Mouse (Mus musculus) midbrain, postnatal 0 days (tissue): Measurements from ENCODE around the gene Sstr4. TPM values are rescaled to one million over a fixed set of nuclear protein-coding genes. Genes with fewer than 3 reads are reported as not detected.

Source experiments
- ATAC-seq: fragments of 200-750 bp; cut with Nextera tagmentation; 2 replicates; pipeline ENCODE4 v1.8.0; 2017; ENCODE audit warnings: moderate number of reproducible peaks, mild to moderate bottlenecking, moderate TSS enrichment, moderate library complexity; ENCODE audit not compliant: low FRiP score
- DNase-seq: peaks from one replicate; pipeline ENCODE4 v3.0.0-alpha.2; 2015; ENCODE audit warnings: low spot score
- H3K27ac ChIP-seq: fragments of 300-500 bp; sonication (generic); 2 replicates; pipeline ENCODE4 v1.5.1; 2014; ENCODE audit warnings: low read depth, mild to moderate bottlenecking, low read length, mixed read lengths
- H3K27me3 ChIP-seq: fragments of 300-500 bp; sonication (generic); 2 replicates; pipeline ENCODE4 v1.6.1; 2014; ENCODE audit warnings: low read length, control low read depth, mixed read lengths; ENCODE audit not compliant: insufficient read depth
- H3K36me3 ChIP-seq: fragments of 300-500 bp; sonication (generic); 2 replicates; pipeline ENCODE4 v1.6.1; 2014; ENCODE audit warnings: low read length, control low read depth, mixed read lengths; ENCODE audit not compliant: insufficient read depth
- H3K4me1 ChIP-seq: fragments of 300-500 bp; sonication (generic); 2 replicates; pipeline ENCODE4 v1.6.1; 2014; ENCODE audit warnings: mild to moderate bottlenecking, control low read depth, antibody characterized with exemption, low read length, mixed read lengths; ENCODE audit not compliant: insufficient read depth
- H3K4me2 ChIP-seq: fragments of 300-500 bp; sonication (generic); 2 replicates; pipeline ENCODE4 v1.6.1; 2014; ENCODE audit warnings: low read depth, mild to moderate bottlenecking, low read length, mixed read lengths; ENCODE audit not compliant: poor library complexity, severe bottlenecking
- H3K4me3 ChIP-seq: fragments of 300-500 bp; sonication (generic); 2 replicates; pipeline ENCODE4 v1.5.1; 2014; ENCODE audit warnings: low read depth, mild to moderate bottlenecking, low read length, moderate library complexity
- H3K9ac ChIP-seq: fragments of 300-500 bp; sonication (generic); replicated peaks from 2 replicates; pipeline ENCODE4 v1.6.1; 2014; ENCODE audit warnings: mild to moderate bottlenecking, low read length, moderate library complexity, mixed read lengths; ENCODE audit not compliant: poor library complexity, severe bottlenecking
- H3K9me3 ChIP-seq: fragments of 300-500 bp; sonication (generic); 2 replicates; pipeline ENCODE4 v1.6.1; 2016; ENCODE audit warnings: low read length, control low read depth
- CTCF ChIP-seq: IDR thresholded peaks from 2 replicates; pipeline ENCODE4 v1.5.1; 2016; ENCODE audit warnings: antibody characterized with exemption, mild to moderate bottlenecking
- WGBS: fragments of 180-500 bp; shearing (Covaris S2); extraction: QIAGEN DNeasy Blood & Tissue Kit; methylation state at CpG from one replicate; pipeline ENCODE4 v1.1.7; 2014; 5-methylcytosine and 5-hydroxymethylcytosine counted together
- polyA plus RNA-seq: library from polyadenylated mRNA; unstranded; fragments of >200 nt; fragmentation: Nextera tagmentation; extraction: Ambion mirVana; gene quantifications from 2 replicates; pipeline ENCODE4 v1.2.1, GENCODE M21; 2015
- total RNA-seq: library from RNA; depleted of rRNA; stranded (reverse); fragments of >200 nt; gene quantifications from 2 replicates; pipeline ENCODE4 v1.2.3, GENCODE M21; 2014; rRNA removed

The Sstr4 gene
- total RNA-seq: 13.5 and 14.0 TPM in 2 replicates
- 2.7 TPM in 2 replicates for polyA plus RNA-seq

DNA sequence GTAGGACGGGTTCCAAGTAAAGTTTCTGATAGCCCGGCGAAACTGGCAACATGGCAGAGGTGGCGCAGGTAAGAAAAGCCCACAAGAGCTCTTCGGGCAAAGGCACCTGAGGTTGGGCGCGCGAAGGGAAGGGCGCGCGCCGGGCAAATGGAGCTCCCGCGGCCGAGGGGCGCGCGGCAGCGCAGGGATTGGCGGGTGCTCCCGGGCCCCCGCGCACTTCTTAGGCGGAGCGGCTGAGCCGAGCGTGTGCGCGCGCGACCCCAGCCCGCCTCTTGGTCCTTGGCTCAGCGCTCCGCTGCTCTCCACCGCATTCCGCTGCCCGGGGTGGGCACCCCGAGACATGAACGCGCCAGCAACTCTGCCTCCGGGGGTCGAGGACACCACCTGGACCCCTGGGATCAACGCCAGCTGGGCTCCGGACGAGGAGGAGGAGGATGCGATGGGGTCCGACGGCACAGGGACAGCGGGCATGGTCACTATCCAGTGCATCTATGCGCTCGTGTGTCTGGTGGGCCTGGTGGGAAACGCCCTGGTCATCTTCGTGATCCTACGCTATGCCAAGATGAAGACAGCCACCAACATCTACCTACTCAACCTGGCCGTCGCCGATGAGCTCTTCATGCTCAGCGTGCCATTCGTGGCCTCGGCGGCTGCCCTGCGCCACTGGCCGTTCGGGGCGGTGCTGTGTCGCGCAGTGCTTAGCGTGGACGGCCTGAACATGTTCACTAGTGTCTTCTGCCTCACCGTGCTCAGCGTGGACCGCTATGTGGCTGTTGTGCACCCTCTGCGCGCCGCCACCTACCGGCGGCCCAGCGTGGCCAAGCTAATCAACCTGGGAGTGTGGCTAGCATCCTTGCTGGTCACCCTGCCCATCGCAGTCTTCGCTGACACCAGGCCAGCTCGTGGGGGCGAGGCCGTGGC, at the start of gene Sstr4:
TSS of gene Sstr4 (plus strand) at position 214 of the 921 bp plus-strand sequence.
- 4% methylated on average over 79 of the region's 83 CpGs for WGBS
- Histone ChIP-seq H3K4me1 (peaks cover 13% of the 10 kb centered on the region; the same call in 1 of the 2 replicates), H3K9me3 (no peaks in the 10 kb centered on the region), H3K27ac (no peak within 1 kb of the TSS), H3K9ac (peak within 1 kb of the TSS; percentile 66), H3K36me3 (no peaks in the 10 kb centered on the region), H3K4me2 (peak within 1 kb of the TSS; percentile 85), H3K27me3 (peaks cover 9% of the 10 kb centered on the region; the same call in 1 of the 2 replicates), H3K4me3 (peak within 1 kb of the TSS; percentile 47)
- TF ChIP-seq CTCF: peak; percentile 82
- DNase-seq (peak; percentile 60), ATAC-seq (peak; percentile 88)

DNA sequence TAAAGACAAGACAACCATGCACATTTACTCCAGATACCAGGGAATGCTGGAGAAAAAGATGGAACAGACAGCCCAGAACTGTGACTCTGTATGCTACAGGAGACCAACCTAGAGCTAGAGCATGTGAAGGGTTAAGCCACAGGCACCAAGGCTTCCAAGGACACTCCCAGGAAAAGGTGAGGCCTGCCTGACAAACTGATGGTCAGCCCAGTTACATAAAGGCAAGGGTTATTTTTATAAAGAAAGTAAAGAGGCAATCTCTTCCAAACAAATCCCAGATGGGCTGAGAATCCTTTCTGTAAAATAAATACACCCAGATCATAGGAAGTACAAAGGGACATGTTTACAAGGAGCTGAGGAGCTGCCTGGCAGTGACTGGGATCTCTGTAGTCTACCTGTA, 49.8 kb upstream of the Sstr4 start:
- Histone ChIP-seq H3K4me1 (no peaks in the 10 kb centered on the region), H3K36me3 (no peaks in the 10 kb centered on the region), H3K9me3 (no peaks in the 10 kb centered on the region), H3K9ac (no peak overlapping the region), H3K27me3 (no peaks in the 10 kb centered on the region), H3K4me3 (no peak overlapping the region), H3K4me2 (no peak overlapping the region), H3K27ac (no peak overlapping the region)
- TF ChIP-seq CTCF: no peak
- DNase-seq (no peak), ATAC-seq (no peak)

DNA sequence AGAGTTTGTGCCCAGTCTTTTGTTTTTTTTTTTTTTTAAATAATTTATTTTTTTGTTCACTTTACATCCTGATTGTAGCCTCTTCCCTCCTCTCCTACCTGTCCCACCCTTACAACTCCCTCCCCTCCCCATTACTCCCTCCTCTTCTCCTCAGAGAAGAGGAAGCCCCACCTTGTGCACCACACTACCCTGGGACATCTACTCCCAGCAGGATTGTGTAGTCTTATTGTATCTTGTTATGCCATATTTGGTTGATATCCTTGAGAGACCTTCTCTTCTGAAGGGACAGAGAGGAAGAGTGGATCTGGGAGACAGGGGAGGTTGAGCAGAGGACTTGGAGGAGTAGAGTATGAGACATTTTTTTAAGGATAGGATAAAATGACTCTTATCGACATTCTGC, 48.2 kb upstream of the Sstr4 start:
- Histone ChIP-seq H3K4me2 (no peak overlapping the region), H3K36me3 (no peaks in the 10 kb centered on the region), H3K9ac (no peak overlapping the region), H3K9me3 (no peaks in the 10 kb centered on the region), H3K4me1 (no peaks in the 10 kb centered on the region), H3K27me3 (no peaks in the 10 kb centered on the region), H3K27ac (no peak overlapping the region), H3K4me3 (no peak overlapping the region)
- DNase-seq: no peak
- WGBS: 97% methylated on average over 1 of the region's 1 CpGs
- ATAC-seq: no peak
- no peak for TF ChIP-seq CTCF

DNA sequence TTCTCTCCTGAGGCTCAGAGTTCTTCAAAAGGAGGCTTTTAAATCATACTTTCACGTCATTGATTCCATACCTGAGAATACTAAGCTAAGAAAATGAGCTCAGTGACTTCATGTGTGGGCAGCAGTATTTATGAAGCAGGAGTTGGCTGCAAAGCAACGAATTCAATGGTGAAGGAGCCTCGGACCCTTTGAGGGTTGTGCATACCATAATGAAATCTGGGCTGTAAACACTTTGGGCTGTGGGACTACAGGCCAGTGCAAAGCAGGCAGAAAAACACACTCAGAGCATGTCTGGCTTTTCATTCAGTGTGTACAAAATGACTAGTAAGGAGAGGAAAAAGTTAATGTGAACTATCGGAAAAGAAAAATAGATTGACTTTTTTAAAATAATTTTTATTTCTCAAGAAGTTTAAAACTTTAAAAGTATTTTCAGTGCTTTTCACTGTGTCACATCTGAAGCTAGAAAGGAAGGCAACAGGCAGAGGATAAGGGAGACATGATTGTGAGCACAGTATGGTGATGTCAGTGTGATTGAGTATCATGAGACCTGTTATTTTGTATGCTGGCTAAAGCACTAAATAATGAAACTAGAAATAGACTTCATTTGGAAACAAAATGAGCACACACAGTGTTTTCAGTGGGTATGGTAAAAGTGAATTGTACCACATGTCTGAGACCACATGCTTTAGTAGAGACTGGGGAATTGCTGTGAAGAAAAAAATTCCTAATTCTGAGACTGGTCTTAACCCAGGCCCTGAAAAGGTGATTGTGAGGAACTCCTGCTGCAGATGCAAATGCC, 45.4 kb upstream of the Sstr4 start:
- ATAC-seq: no peak
- Histone ChIP-seq H3K9me3 (no peaks in the 10 kb centered on the region), H3K4me3 (no peak overlapping the region), H3K4me2 (no peak overlapping the region), H3K36me3 (no peaks in the 10 kb centered on the region), H3K27me3 (no peaks in the 10 kb centered on the region), H3K9ac (no peak overlapping the region), H3K4me1 (no peaks in the 10 kb centered on the region), H3K27ac (no peak overlapping the region)
- TF ChIP-seq CTCF: no peak
- no peak for DNase-seq
- WGBS: 69% methylated on average over 4 of the region's 4 CpGs

DNA sequence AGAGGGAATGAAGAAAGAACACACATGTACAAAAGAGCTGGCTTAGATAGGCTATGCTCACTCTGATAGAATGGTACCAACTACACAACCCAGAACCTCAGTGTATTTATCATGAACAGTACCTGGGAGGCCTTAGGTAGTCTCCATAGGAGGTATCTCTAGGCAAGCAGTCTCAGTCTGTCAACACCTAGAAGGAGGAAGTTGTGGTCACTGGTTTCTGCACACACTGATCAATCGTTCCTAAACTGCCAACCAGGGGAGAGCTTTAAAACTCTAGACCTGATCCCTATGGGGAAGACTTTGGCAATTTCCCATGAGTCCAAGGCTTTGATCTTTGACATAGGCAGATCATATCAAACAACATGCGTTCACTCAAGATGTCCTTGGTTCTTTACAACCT, 44.7 kb upstream of the Sstr4 start:
- Histone ChIP-seq H3K27me3 (no peaks in the 10 kb centered on the region), H3K9ac (no peak overlapping the region), H3K4me2 (no peak overlapping the region), H3K27ac (no peak overlapping the region), H3K4me1 (no peaks in the 10 kb centered on the region), H3K36me3 (no peaks in the 10 kb centered on the region), H3K9me3 (no peaks in the 10 kb centered on the region), H3K4me3 (no peak overlapping the region)
- no peak for TF ChIP-seq CTCF
- ATAC-seq: no peak
- 90% methylated on average over 2 of the region's 2 CpGs for WGBS
- no peak for DNase-seq
